Mouse (Mus musculus) midbrain, embryonic 15.5 days (tissue): ENCODE results near the gene Gm45799. TPM values are rescaled to one million over a fixed set of nuclear protein-coding genes. Genes with fewer than 3 reads are reported as not detected.

ENCODE experiments used
- ATAC-seq: fragments of 200-750 bp; cut with Nextera tagmentation; replicated peaks from 2 replicates; pipeline ENCODE4 v1.8.0; 2017; ENCODE audit warnings: moderate TSS enrichment
- H3K27ac ChIP-seq: fragments of 300-500 bp; sonication (generic); 2 replicates; pipeline ENCODE4 v1.5.1; 2015; ENCODE audit warnings: mild to moderate bottlenecking, inconsistent platforms
- H3K27me3 ChIP-seq: fragments of 300-500 bp; sonication (generic); replicated peaks from 2 replicates; pipeline ENCODE4 v1.6.1; 2015; ENCODE audit warnings: inconsistent platforms
- H3K36me3 ChIP-seq: fragments of 300-500 bp; sonication (generic); replicated peaks from 2 replicates; pipeline ENCODE4 v1.6.1; 2015; ENCODE audit warnings: inconsistent platforms
- H3K4me1 ChIP-seq: fragments of 300-500 bp; sonication (generic); 2 replicates; pipeline ENCODE4 v1.6.1; 2015; ENCODE audit warnings: inconsistent platforms
- H3K4me2 ChIP-seq: fragments of 300-500 bp; sonication (generic); 2 replicates; pipeline ENCODE4 v1.6.1; 2015; ENCODE audit warnings: inconsistent platforms, mild to moderate bottlenecking, moderate library complexity
- H3K4me3 ChIP-seq: fragments of 300-500 bp; sonication (generic); 2 replicates; pipeline ENCODE4 v1.5.1; 2015; ENCODE audit warnings: mild to moderate bottlenecking, inconsistent platforms
- H3K9ac ChIP-seq: fragments of 300-500 bp; sonication (generic); 2 replicates; pipeline ENCODE4 v1.6.1; 2015; ENCODE audit warnings: mild to moderate bottlenecking, inconsistent platforms
- H3K9me3 ChIP-seq: fragments of 300-500 bp; sonication (generic); 2 replicates; pipeline ENCODE4 v1.6.1; 2016; ENCODE audit warnings: inconsistent platforms
- WGBS: fragments of 180-500 bp; shearing (Covaris S2); methylation state at CpG from one replicate; pipeline ENCODE4 v1.1.7; 2015; ENCODE audit warnings: mixed read lengths; 5-methylcytosine and 5-hydroxymethylcytosine counted together
- polyA plus RNA-seq: library from polyadenylated mRNA; unstranded; fragments of >200 nt; fragmentation: Nextera tagmentation; extraction: Ambion mirVana; gene quantifications from 2 replicates; pipeline ENCODE4 v1.2.1, GENCODE M21; 2015

The Gm45799 gene
- polyA plus RNA-seq, 1 experiment from 2014 or later, result 18.7 TPM

DNA sequence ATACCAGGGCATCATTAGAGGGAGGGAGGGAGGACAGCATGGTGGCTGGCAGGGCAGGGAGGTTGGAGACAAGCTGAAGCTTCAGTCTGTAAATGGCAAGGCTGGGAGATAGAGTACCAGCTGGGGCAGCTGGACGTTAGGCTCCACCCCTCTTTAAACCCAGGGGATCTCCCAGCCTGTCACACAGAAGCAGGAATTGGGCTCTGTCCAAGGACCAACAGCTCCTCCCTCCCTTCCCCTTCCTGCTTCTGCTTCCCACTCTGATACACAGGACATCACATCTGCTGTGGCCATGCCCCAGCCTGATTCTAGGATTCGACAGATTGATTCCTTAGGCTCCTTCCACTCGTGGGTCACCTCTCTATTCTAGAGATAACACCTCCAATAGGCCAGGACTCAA, 11.7 kb upstream of the Gm45799 start:
- WGBS, result 15% methylated on average over 3 of the region's 3 CpGs
- ATAC-seq, result no peak
- H3K4me1 ChIP-seq, result peaks cover 39% of the 10 kb centered on the region
- no peak overlapping the region for H3K4me3 ChIP-seq
- H3K4me2 ChIP-seq, result no peak overlapping the region
- no peak overlapping the region for H3K27ac ChIP-seq
- H3K27me3 ChIP-seq, result no peaks in the 10 kb centered on the region
- H3K36me3 ChIP-seq, result peaks cover 10% of the 10 kb centered on the region
- H3K9ac ChIP-seq, result no peak overlapping the region
- H3K9me3 ChIP-seq, result no peaks in the 10 kb centered on the region

- 11% methylated on average over 4 of the region's 4 CpGs for WGBS
- peak; percentile 31 for ATAC-seq
- peak overlapping the region; percentile 96 for H3K9ac ChIP-seq
- peak overlapping the region; percentile 88 for H3K4me3 ChIP-seq
- H3K9me3 ChIP-seq, result no peaks in the 10 kb centered on the region
- H3K27ac ChIP-seq, result peak overlapping the region; percentile 89
- peaks cover 7% of the 10 kb centered on the region; the same call in 1 of the 2 replicates for H3K36me3 ChIP-seq
- H3K4me1 ChIP-seq, result peaks cover 48% of the 10 kb centered on the region
- H3K4me2 ChIP-seq, result peak overlapping the region; percentile 82
- H3K27me3 ChIP-seq, result no peaks in the 10 kb centered on the region
These were observed 7.8 kb upstream of the Gm45799 start for GRCm38 (mm10) chr7:105632551-105632972.

DNA sequence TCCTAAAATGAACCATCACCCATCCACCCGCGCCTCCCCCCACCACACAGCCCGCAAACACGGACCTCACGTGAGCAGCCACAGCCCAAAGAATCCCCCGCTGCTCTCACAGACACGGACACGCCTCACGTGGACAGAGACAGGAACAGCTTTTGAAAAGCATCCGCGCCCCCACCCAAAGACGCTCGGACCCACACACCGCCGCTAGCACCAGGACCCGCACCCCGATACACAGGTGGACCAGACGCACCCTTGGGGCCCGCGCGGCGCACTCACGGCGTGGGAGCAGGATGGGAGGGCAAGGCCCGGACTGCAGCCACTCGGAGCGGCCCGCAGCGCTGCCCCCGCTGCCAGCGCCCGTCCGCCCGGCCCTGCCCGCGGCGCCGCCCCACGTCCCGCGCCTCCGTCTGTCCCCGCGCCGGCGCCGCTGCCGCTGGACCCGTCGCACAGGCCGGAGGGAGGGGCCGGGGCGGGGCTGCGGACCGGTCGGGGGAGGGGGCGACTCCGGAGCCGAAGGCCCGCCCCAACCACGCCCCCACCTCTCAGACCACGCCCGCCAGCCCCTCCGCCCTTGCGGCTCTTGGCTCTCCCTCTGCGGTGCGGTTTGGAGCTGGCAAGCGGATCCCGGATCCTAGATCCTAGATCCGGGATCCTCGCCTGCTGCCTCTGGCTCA, 7.1 kb upstream of the Gm45799 start, which contains the start of gene Trim3:
Trim3 (minus strand) TSS at position 445 of the 674 bp plus-strand sequence.
- H3K27ac ChIP-seq, result peak within 1 kb of the TSS; percentile 89
- H3K9me3 ChIP-seq, result no peaks in the 10 kb centered on the region
- H3K4me1 ChIP-seq, result peaks cover 48% of the 10 kb centered on the region
- H3K27me3 ChIP-seq, result no peaks in the 10 kb centered on the region
- peaks cover 7% of the 10 kb centered on the region; the same call in 1 of the 2 replicates for H3K36me3 ChIP-seq
- H3K9ac ChIP-seq, result peak within 1 kb of the TSS; percentile 96
- peak within 1 kb of the TSS; percentile 88 for H3K4me3 ChIP-seq
- 1% methylated on average over 69 of the region's 71 CpGs for WGBS
- H3K4me2 ChIP-seq, result peak within 1 kb of the TSS; percentile 82
- peak; percentile 90 for ATAC-seq

DNA sequence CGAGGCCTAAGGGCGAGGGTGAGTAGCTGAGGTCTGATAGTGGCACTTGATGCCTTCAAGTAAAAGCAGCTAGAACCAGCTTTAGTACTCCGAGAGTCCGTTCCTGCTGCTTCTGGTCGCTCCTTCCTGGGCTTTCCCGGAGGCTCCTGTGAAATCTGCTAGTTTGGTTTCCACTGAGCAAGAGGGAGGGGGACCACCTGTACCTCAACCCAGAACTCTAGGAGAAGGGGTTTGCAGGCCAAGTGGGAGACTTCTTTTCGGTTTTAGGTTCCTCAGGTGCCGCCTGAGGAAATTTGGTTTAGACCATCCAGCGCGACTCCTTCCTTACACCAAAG, 6.6 kb upstream of the Gm45799 start:
- Histone ChIP-seq H3K27ac (peak overlapping the region; percentile 89), H3K9me3 (no peaks in the 10 kb centered on the region), H3K36me3 (peaks cover 7% of the 10 kb centered on the region; the same call in 1 of the 2 replicates), H3K27me3 (no peaks in the 10 kb centered on the region), H3K4me3 (peak overlapping the region; percentile 88), H3K4me1 (peaks cover 43% of the 10 kb centered on the region), H3K4me2 (peak overlapping the region; percentile 82), H3K9ac (peak overlapping the region; percentile 96)
- ATAC-seq, result no peak
- 4% methylated on average over 10 of the region's 10 CpGs for WGBS

- H3K36me3 ChIP-seq, result peaks cover 7% of the 10 kb centered on the region; the same call in 1 of the 2 replicates
- H3K4me2 ChIP-seq, result peak overlapping the region; percentile 82
- H3K4me1 ChIP-seq, result peaks cover 40% of the 10 kb centered on the region
- peak overlapping the region; percentile 88 for H3K4me3 ChIP-seq
- no peaks in the 10 kb centered on the region for H3K27me3 ChIP-seq
- no peak overlapping the region; the same call in 1 of the 2 replicates for H3K9ac ChIP-seq
- no peak for ATAC-seq
- no peaks in the 10 kb centered on the region for H3K9me3 ChIP-seq
- peak overlapping the region; percentile 89; the same call in 1 of the 2 replicates for H3K27ac ChIP-seq
- WGBS, result 39% methylated on average over 9 of the region's 9 CpGs
These were observed 6.0 kb upstream of the Gm45799 start for GRCm38 (mm10) chr7:105634272-105634920.

DNA sequence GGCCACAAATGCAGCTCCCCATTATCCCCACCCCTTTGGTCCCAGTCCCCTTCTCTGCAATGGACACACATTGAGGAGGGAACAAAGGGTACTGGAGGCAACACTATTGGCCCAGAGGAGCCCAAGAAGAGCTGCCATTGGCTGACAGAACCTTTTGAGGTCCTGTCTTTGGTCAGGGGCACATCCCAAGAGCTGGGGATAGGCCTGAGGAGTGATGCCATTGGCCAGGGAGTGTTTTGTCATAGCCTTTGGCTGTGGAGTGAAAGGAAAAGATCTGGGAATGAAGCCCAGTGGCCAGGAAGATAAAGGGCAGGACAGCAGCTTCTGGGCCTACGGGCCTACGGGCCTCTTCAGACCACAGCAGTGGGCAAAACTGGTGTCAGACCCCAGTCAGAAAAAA, 4.6 kb upstream of the Gm45799 start:
- H3K36me3 ChIP-seq, result peaks cover 7% of the 10 kb centered on the region; the same call in 1 of the 2 replicates
- no peaks in the 10 kb centered on the region for H3K9me3 ChIP-seq
- 83% methylated on average over 2 of the region's 2 CpGs for WGBS

DNA sequence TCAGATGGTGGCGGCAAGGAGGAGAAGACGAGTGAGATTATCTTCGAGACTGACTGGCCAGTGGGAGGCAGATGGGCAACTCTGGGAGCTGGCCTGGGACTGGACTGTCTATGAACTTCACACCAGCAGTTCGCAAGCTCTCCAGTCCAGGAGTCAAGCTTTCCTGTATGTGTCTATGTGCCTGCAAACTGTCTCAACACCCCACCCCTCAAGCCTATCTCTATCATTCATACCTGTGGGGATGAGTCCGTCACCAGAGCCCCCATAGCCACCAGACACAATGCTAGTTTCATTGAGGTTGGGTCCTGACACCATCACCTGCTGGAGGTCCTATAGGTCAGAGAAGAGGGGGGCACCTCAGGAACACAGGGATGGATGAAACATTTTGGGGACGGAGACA, 1.6 kb upstream of the Gm45799 start:
- Histone ChIP-seq H3K9me3 (no peaks in the 10 kb centered on the region), H3K36me3 (peaks cover 10% of the 10 kb centered on the region; the same call in 1 of the 2 replicates), H3K4me3 (no peak overlapping the region), H3K27ac (no peak overlapping the region), H3K4me2 (no peak overlapping the region; the same call in 1 of the 2 replicates), H3K9ac (no peak overlapping the region), H3K4me1 (peaks cover 32% of the 10 kb centered on the region), H3K27me3 (no peaks in the 10 kb centered on the region)
- 92% methylated on average over 6 of the region's 6 CpGs for WGBS
- no peak for ATAC-seq

More for the DNA sequence above, 4.6 kb upstream of the Gm45799 start:
- H3K27me3 ChIP-seq, result no peaks in the 10 kb centered on the region
- H3K4me2 ChIP-seq, result no peak overlapping the region
- peaks cover 39% of the 10 kb centered on the region for H3K4me1 ChIP-seq
- H3K4me3 ChIP-seq, result no peak overlapping the region
- no peak for ATAC-seq
- H3K9ac ChIP-seq, result no peak overlapping the region
- no peak overlapping the region for H3K27ac ChIP-seq

- H3K27ac ChIP-seq, result no peak overlapping the region
- peak overlapping the region; percentile 99 for H3K4me2 ChIP-seq
- 69% methylated on average over 9 of the region's 9 CpGs for WGBS
- H3K27me3 ChIP-seq, result no peaks in the 10 kb centered on the region
- H3K9ac ChIP-seq, result peak overlapping the region; percentile 74; the same call in 1 of the 2 replicates
- peak overlapping the region; percentile 78 for H3K4me3 ChIP-seq
- ATAC-seq, result no peak
- peaks cover 27% of the 10 kb centered on the region for H3K4me1 ChIP-seq
- H3K36me3 ChIP-seq, result peaks cover 11% of the 10 kb centered on the region; the same call in 1 of the 2 replicates
- H3K9me3 ChIP-seq, result no peaks in the 10 kb centered on the region
These were observed 1.0 kb upstream of the Gm45799 start for GRCm38 (mm10) chr7:105639304-105639703.

DNA sequence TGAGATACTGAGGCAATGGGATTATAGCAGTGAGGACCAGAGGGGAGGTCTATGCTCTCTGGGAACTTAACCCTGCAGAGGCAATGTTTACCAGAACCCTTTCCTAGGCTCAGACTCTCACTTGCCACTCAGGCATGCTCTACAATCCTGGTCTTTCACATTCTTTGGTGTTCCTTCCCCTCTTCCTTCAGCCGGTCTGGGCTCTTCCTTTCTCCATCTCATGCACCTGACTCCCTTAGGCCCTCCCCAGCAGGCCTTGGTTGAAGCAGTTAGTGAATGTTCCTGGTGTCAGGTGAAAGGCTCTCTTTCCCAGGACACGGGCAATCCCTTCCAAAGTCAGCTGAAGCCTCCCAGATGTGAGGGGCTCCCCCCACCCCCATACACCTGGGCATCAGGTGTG, 596 bp upstream of the Gm45799 start, which contains the start of gene Timm10b:
Timm10b (plus strand) TSS at position 301 of the 400 bp plus-strand sequence.
- 2% methylated on average over 2 of the region's 2 CpGs for WGBS
- H3K4me2 ChIP-seq, result peak within 1 kb of the TSS; percentile 99
- peak within 1 kb of the TSS; percentile 88 for H3K27ac ChIP-seq
- H3K4me3 ChIP-seq, result peak within 1 kb of the TSS; percentile 78
- peaks cover 11% of the 10 kb centered on the region; the same call in 1 of the 2 replicates for H3K36me3 ChIP-seq
- peak within 1 kb of the TSS; percentile 74 for H3K9ac ChIP-seq
- no peak; the same call in 1 of the 2 replicates for ATAC-seq
- H3K4me1 ChIP-seq, result peaks cover 25% of the 10 kb centered on the region
- H3K27me3 ChIP-seq, result no peaks in the 10 kb centered on the region
- no peaks in the 10 kb centered on the region for H3K9me3 ChIP-seq

DNA sequence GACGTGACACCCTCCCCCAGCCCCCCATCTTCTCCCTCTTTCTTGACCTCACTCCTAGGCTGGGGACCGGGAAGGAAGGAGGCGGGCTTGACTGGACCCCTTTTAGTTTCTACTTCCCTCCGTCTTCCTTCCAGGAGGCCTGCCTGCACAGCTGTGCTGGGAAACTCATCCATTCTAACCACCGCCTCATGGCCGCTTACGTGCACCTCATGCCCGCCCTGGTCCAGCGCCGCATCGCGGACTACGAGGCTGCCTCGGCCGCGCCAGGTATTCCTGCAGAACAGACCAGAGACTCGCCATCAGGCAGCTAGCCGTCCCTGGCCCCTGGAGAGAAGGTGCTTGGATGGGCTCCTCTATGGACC, 523 bp downstream of the Gm45799 start:
- Histone ChIP-seq H3K4me1 (peaks cover 25% of the 10 kb centered on the region), H3K4me2 (peak overlapping the region; percentile 99), H3K9me3 (no peaks in the 10 kb centered on the region), H3K27me3 (no peaks in the 10 kb centered on the region), H3K27ac (peak overlapping the region; percentile 88), H3K4me3 (peak overlapping the region; percentile 78), H3K36me3 (peaks cover 11% of the 10 kb centered on the region; the same call in 1 of the 2 replicates), H3K9ac (peak overlapping the region; percentile 72)
- WGBS, result 2% methylated on average over 18 of the region's 18 CpGs
- ATAC-seq, result no peak

GRCm38 (mm10) chr7:105641936-105642335, 1.6 kb downstream of the Gm45799 start:
- Histone ChIP-seq H3K4me1 (peaks cover 25% of the 10 kb centered on the region), H3K9me3 (no peaks in the 10 kb centered on the region), H3K27me3 (no peaks in the 10 kb centered on the region), H3K27ac (no peak overlapping the region), H3K4me2 (peak overlapping the region; percentile 99), H3K9ac (peak overlapping the region; percentile 26; the same call in 1 of the 2 replicates), H3K36me3 (0 out of 2 replicates have a peak, but pooled peaks cover 4% of the 10 kb centered on the region), H3K4me3 (0 out of 2 replicates have a peak overlapping the region, but pooled peaks have one; percentile 78)
- WGBS, result 83% methylated on average over 3 of the region's 3 CpGs
- no peak for ATAC-seq
